Mouse (Mus musculus) cortical plate, adult 2 months (tissue): ENCODE data around the gene Mgat5.

ENCODE experiments used
- CTCF ChIP-seq: fragments of 200-500 bp; IDR thresholded peaks from 2 replicates; pipeline ENCODE4 v1.5.1; 2011; ENCODE audit warnings: mild to moderate bottlenecking, control low read depth, low read length; ENCODE audit not compliant: insufficient read depth; ENCODE audit errors: extremely low read depth
- POLR2A ChIP-seq: fragments of 200-500 bp; IDR thresholded peaks from 2 replicates; pipeline ENCODE4 v1.6.1; 2011; ENCODE audit warnings: mild to moderate bottlenecking, low read length, control low read depth; ENCODE audit not compliant: insufficient read depth; ENCODE audit errors: extremely low read depth

DNA sequence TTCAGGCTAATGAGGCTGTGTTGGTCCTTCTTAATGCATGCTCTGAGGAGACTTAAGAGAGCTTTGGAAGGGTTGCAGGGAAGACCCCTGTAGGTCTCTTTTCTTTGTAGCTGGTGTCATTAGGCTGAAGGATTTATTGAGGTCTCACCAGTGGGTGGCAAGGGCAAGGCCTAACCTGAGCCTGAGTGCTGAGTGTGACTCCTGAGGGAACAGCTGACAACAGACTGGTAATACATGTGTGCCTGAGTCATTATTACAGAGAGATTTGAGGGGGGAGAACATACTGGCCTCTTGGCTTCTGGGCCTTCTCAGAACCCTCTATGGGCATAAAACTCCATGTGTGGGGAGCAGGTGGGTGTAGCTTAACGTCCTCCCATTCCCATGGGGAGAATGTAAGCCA lies 8.0 kb downstream of the Mgat5 start:
- no peak for TF ChIP-seq CTCF
- no peak for TF ChIP-seq POLR2A
